9 mouse cellular contexts compared by ENCODE assay signal in the genomic region with DNA sequence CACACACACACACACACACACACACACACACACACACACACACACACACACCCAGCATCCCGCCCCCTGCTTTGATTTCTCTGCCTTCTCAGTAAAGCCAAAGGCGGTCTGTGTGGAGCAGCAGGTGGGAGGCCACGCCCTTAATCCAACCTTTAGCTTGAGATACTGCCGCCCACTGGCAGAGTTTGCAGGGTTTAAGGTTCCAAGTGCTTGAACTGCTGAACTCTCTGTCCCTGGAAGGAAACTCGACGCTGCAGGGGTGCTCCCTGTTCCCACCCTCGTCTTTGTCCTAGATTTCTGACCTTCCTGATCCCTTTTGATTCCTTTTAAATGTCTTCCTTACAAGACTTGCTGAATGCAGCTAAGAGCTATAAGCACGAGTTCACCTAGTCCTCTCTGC. TPM values are rescaled to one million over a fixed set of nuclear protein-coding genes. Genes with fewer than 3 reads are reported as not detected.
A peak's percentile ranks its signal among the peaks of the same experiment; 100 is the strongest.
DNase-seq lines count a peak whose midpoint lies in the region; ATAC-seq lines count a peak whose summit lies in the region.
"Had no signal": no experiment of that assay in that cellular context is flagged by ENCODE, and none has a peak within 500 bp of the region (broad histone marks: within the 10 kb centered on the region; RNA-seq: fewer than 3 reads in every experiment).

No protein-coding gene starts in this region.

- 0 out of 2 replicates have a peak overlapping the region, but pooled peaks have one; percentile 37 for H3K27ac ChIP-seq in hindbrain, embryonic 10.5 days
- no peak overlapping the region for H3K27ac ChIP-seq in hindbrain, embryonic 11.5 days (ENCODE audit: low read depth, low read length)
- 0 out of 2 replicates have a peak overlapping the region, but pooled peaks have one; percentile 22 for H3K27ac ChIP-seq in stomach, embryonic 15.5 days
- H3K27ac ChIP-seq in midbrain, embryonic 15.5 days, result no peak overlapping the region
- H3K27ac ChIP-seq: lung, embryonic 15.5 days had no signal

- no peaks in the 10 kb centered on the region for H3K9me3 ChIP-seq in hindbrain, embryonic 10.5 days
- H3K9me3 ChIP-seq in hindbrain, embryonic 11.5 days (ENCODE audit: control insufficient read depth, low read length), result no peaks in the 10 kb centered on the region
- no peaks in the 10 kb centered on the region for H3K9me3 ChIP-seq in stomach, embryonic 15.5 days
- no peaks in the 10 kb centered on the region for H3K9me3 ChIP-seq in midbrain, embryonic 15.5 days
- H3K9me3 ChIP-seq: lung, embryonic 15.5 days had no signal

- peaks cover 18% of the 10 kb centered on the region for H3K4me1 ChIP-seq in hindbrain, embryonic 10.5 days (replicated peaks)
- no peaks in the 10 kb centered on the region for H3K4me1 ChIP-seq in hindbrain, embryonic 11.5 days (replicated peaks; ENCODE audit: control insufficient read depth, insufficient read depth, low read length)
- peaks cover 4% of the 10 kb centered on the region; the same call in 1 of the 2 replicates for H3K4me1 ChIP-seq in stomach, embryonic 15.5 days
- H3K4me1 ChIP-seq in midbrain, embryonic 15.5 days, result peaks cover under 1% of the 10 kb centered on the region; the same call in 1 of the 2 replicates

- WGBS in hindbrain, embryonic 10.5 days, result 13% methylated on average over 8 of the region's 8 CpGs
- WGBS in hindbrain, embryonic 11.5 days, result 8% methylated on average over 7 of the region's 8 CpGs
- WGBS in stomach, embryonic 15.5 days, result 15% methylated on average over 8 of the region's 8 CpGs
- WGBS in midbrain, embryonic 15.5 days, result 8% methylated on average over 7 of the region's 8 CpGs

- no peaks in the 10 kb centered on the region for H3K27me3 ChIP-seq in hindbrain, embryonic 10.5 days (ENCODE audit: insufficient read depth, poor library complexity, severe bottlenecking)
- H3K27me3 ChIP-seq in hindbrain, embryonic 11.5 days (ENCODE audit: control insufficient read depth, insufficient read depth, low read length), result no peaks in the 10 kb centered on the region
- H3K27me3 ChIP-seq in stomach, embryonic 15.5 days (replicated peaks), result no peaks in the 10 kb centered on the region
- no peaks in the 10 kb centered on the region for H3K27me3 ChIP-seq in midbrain, embryonic 15.5 days (replicated peaks)
- H3K27me3 ChIP-seq: lung, embryonic 15.5 days had no signal

- no peak for ATAC-seq in hindbrain, embryonic 11.5 days (ENCODE audit: low FRiP score)
- 0 out of 2 replicates have a peak, but pooled peaks have one; percentile 48 for ATAC-seq in stomach, embryonic 15.5 days (ENCODE audit: insufficient read depth, low FRiP score, low read depth)
- ATAC-seq in midbrain, embryonic 15.5 days (replicated peaks), result no peak

- H3K36me3 ChIP-seq in hindbrain, embryonic 10.5 days, result no peaks in the 10 kb centered on the region
- H3K36me3 ChIP-seq in hindbrain, embryonic 11.5 days (ENCODE audit: control insufficient read depth, insufficient read depth, low read length), result no peaks in the 10 kb centered on the region
- no peaks in the 10 kb centered on the region for H3K36me3 ChIP-seq in stomach, embryonic 15.5 days
- no peaks in the 10 kb centered on the region for H3K36me3 ChIP-seq in midbrain, embryonic 15.5 days (replicated peaks)
- H3K36me3 ChIP-seq: lung, embryonic 15.5 days had no signal

- peak; percentile 21 for DNase-seq in hindbrain, embryonic 10.5 days (ENCODE audit: low spot score)
- no peak for DNase-seq in hindbrain, embryonic 11.5 days (ENCODE audit: low spot score)
- peak; percentile 97 for DNase-seq in ZHBTc4 (ENCODE audit: low read depth, low spot score)
- peak; percentile 83 for DNase-seq in kidney, adult 9 months
- DNase-seq in spleen, postnatal 14 days (ENCODE audit: low spot score in 2 of 2), result no peak
- DNase-seq in adrenal gland, adult 8-10 months, result no peak

- no peak overlapping the region for H3K9ac ChIP-seq in hindbrain, embryonic 11.5 days (ENCODE audit: low read depth, low read length)
- no peak overlapping the region for H3K9ac ChIP-seq in stomach, embryonic 15.5 days
- no peak overlapping the region for H3K9ac ChIP-seq in midbrain, embryonic 15.5 days
- H3K9ac ChIP-seq: lung, embryonic 15.5 days had no signal

- no peak overlapping the region for H3K4me3 ChIP-seq in hindbrain, embryonic 10.5 days
- H3K4me3 ChIP-seq in hindbrain, embryonic 11.5 days (ENCODE audit: low read depth, low read length), result no peak overlapping the region
- no peak overlapping the region for H3K4me3 ChIP-seq in stomach, embryonic 15.5 days (replicated peaks)
- H3K4me3 ChIP-seq in midbrain, embryonic 15.5 days, result no peak overlapping the region
- H3K4me3 ChIP-seq: lung, embryonic 15.5 days had no signal

- no peak overlapping the region for H3K4me2 ChIP-seq in hindbrain, embryonic 11.5 days (replicated peaks; ENCODE audit: low read depth, low read length)
- no peak overlapping the region for H3K4me2 ChIP-seq in stomach, embryonic 15.5 days
- H3K4me2 ChIP-seq in midbrain, embryonic 15.5 days, result no peak overlapping the region
- H3K4me2 ChIP-seq: lung, embryonic 15.5 days had no signal

RNA-seq across cellular contexts. Expression of gene Map2k3, which starts 44.9 kb away (rescaled TPM):
- polyA plus RNA-seq in hindbrain, embryonic 10.5 days (2016; fragmentation: Nextera tagmentation; extraction: Ambion mirVana), result 55.9 and 67.5 TPM in 2 replicates
- 37.6 and 39.8 TPM in 2 replicates for polyA plus RNA-seq in hindbrain, embryonic 11.5 days (2014; fragmentation: Nextera tagmentation; extraction: Ambion mirVana)
- polyA plus RNA-seq in stomach, embryonic 15.5 days (2015; fragmentation: Nextera tagmentation; extraction: Ambion mirVana), result 116 and 121 TPM in 2 replicates
- polyA plus RNA-seq in midbrain, embryonic 15.5 days (2015; fragmentation: Nextera tagmentation; extraction: Ambion mirVana), result 32.0 and 34.0 TPM in 2 replicates
- 100 to 1,000 TPM in 3 of 4 experiments, 10 to 100 TPM in 1; 99.8 to 162 (median 122) TPM for total RNA-seq in adrenal gland, adult 8-10 months (2022)

RNA-seq across cellular contexts. Expression of gene Kcnj12, which starts 45.6 kb away (rescaled TPM):
- polyA plus RNA-seq in hindbrain, embryonic 10.5 days (2016; fragmentation: Nextera tagmentation; extraction: Ambion mirVana), result 2.9 and 3.7 TPM in 2 replicates
- 1.7 and 3.3 TPM in 2 replicates for polyA plus RNA-seq in hindbrain, embryonic 11.5 days (2014; fragmentation: Nextera tagmentation; extraction: Ambion mirVana)
- 1.7 TPM in 2 replicates for polyA plus RNA-seq in stomach, embryonic 15.5 days (2015; fragmentation: Nextera tagmentation; extraction: Ambion mirVana)
- polyA plus RNA-seq in midbrain, embryonic 15.5 days (2015; fragmentation: Nextera tagmentation; extraction: Ambion mirVana), result 4.6 and 4.7 TPM in 2 replicates
- total RNA-seq in adrenal gland, adult 8-10 months (2022), result 1 to 10 TPM; 2.4 to 3.6 (median 2.7) TPM

Comparison
In these comparisons a context has a peak if more than half of its experiments do, and no peak if none do; other contexts are left out.
1. DNase-seq: peak in hindbrain, embryonic 10.5 days (single experiment), ZHBTc4 (single experiment) and kidney, adult 9 months (single experiment); none in hindbrain, embryonic 11.5 days (single experiment), spleen, postnatal 14 days (0 of 2) and adrenal gland, adult 8-10 months (single experiment).
2. H3K27ac ChIP-seq: peak in hindbrain, embryonic 10.5 days (single experiment) and stomach, embryonic 15.5 days (single experiment); none in hindbrain, embryonic 11.5 days (single experiment) and midbrain, embryonic 15.5 days (single experiment).